In the genomic region with DNA sequence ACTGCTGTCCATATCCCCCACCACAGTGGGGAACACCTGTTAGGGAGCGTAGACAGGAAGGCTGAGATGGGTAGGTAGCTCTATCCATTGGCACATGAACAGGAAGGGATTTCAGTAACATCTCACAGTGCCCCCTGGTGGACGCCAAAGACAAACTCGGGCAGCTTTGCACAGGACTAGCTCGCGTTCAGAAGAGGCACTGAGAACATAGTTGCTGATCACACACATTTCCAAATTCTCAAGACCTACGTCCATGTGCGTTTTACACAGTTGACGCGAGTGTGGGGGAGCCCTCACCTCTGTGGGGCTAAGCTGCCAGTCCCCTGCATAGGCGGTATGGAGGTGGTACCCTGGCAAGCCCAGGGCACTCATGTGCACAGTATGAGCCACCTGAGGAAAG, we compare ENCODE assay signal across 8 mouse cellular contexts. TPM values are rescaled to one million over a fixed set of nuclear protein-coding genes. Genes with fewer than 3 reads are reported as not detected.
DNase-seq lines count a peak whose midpoint lies in the region; ATAC-seq and TF ChIP-seq lines count a peak whose summit lies in the region.

No protein-coding gene starts in this region.

- intact Hi-C loops in gastrocnemius, postnatal 36 days (cut with DNase I): loop anchor here (2.0 kb wide), 2 partner anchors 56 to 102 kb away; no protein-coding TSS in a partner anchor
- intact Hi-C loops in left cerebral cortex, postnatal 36 days (cut with DNase I): loop anchor here (2.0 to 5.0 kb wide), 3 partner anchors 56 to 102 kb away; partner anchors contain the start of genes Mpz and Sdhc

- no peaks in the 10 kb centered on the region for H3K27me3 ChIP-seq in intestine, postnatal 0 days (replicated peaks; ENCODE audit: control insufficient read depth, insufficient read depth, low read length)
- H3K27me3 ChIP-seq in midbrain, embryonic 10.5 days (ENCODE audit: low read depth, poor library complexity, severe bottlenecking): no peaks in the 10 kb centered on the region

- no peak overlapping the region for H3K9ac ChIP-seq in intestine, postnatal 0 days (ENCODE audit: low read depth, low read length)

- H3K4me2 ChIP-seq in intestine, postnatal 0 days (replicated peaks; ENCODE audit: low read depth): peak overlapping the region; percentile 85

- DNase-seq in adrenal gland, adult 8-10 months: peak; percentile 78
- DNase-seq in embryo, embryonic 11.5 days (ENCODE audit: low read depth, low spot score): peak; percentile 76
- peak; percentile 76 to 78 for DNase-seq in gastrocnemius, postnatal 36 days
- peak; percentile 86 to 89 for DNase-seq in left cerebral cortex, postnatal 36 days (ENCODE audit: low spot score in 2 of 2)
- DNase-seq in midbrain, embryonic 10.5 days (ENCODE audit: low spot score): peak; percentile 88
- DNase-seq in right cerebral cortex, postnatal 4 days: peak; percentile 95
- DNase-seq in yolk sac, embryonic 10.5 days (ENCODE audit: low spot score): peak; percentile 69

- no peak overlapping the region for H3K4me3 ChIP-seq in intestine, postnatal 0 days (ENCODE audit: low read depth, low read length)
- H3K4me3 ChIP-seq in midbrain, embryonic 10.5 days: peak overlapping the region; percentile 66

- TF ChIP-seq CTCF in intestine, postnatal 0 days (IDR thresholded peaks at IDR 0.05; ENCODE audit: low read depth): peak; percentile 93

- ATAC-seq in intestine, postnatal 0 days: 0 out of 2 replicates have a peak, but pooled peaks have one; percentile 19

- H3K9me3 ChIP-seq in intestine, postnatal 0 days (ENCODE audit: control insufficient read depth): no peaks in the 10 kb centered on the region
- H3K9me3 ChIP-seq in midbrain, embryonic 10.5 days (replicated peaks): no peaks in the 10 kb centered on the region

- H3K4me1 ChIP-seq in intestine, postnatal 0 days (replicated peaks; ENCODE audit: control insufficient read depth, insufficient read depth, low read length): peaks cover 10% of the 10 kb centered on the region
- H3K4me1 ChIP-seq in midbrain, embryonic 10.5 days: peaks cover 19% of the 10 kb centered on the region

- H3K36me3 ChIP-seq in intestine, postnatal 0 days (ENCODE audit: control insufficient read depth, insufficient read depth): peaks cover 33% of the 10 kb centered on the region
- peaks cover 29% of the 10 kb centered on the region for H3K36me3 ChIP-seq in midbrain, embryonic 10.5 days

- WGBS in intestine, postnatal 0 days: 8% methylated on average over 10 of the region's 10 CpGs
- WGBS in midbrain, embryonic 10.5 days: 11% methylated on average over 10 of the region's 10 CpGs

- H3K27ac ChIP-seq in intestine, postnatal 0 days (ENCODE audit: low read depth, low read length): no peak overlapping the region
- no peak overlapping the region for H3K27ac ChIP-seq in midbrain, embryonic 10.5 days (replicated peaks)

RNA-seq across cellular contexts. Expression of gene Tomm40l, which starts 1.4 kb away (rescaled TPM):
- 10 to 100 TPM; 39.1 to 49.2 (median 46.0) TPM for total RNA-seq in adrenal gland, adult 8-10 months (2022)
- 10 to 100 TPM; 52.0 to 54.8 TPM for total RNA-seq in gastrocnemius, postnatal 36 days (2021)
- polyA plus RNA-seq in intestine, postnatal 0 days (2015; fragmentation: Nextera tagmentation; extraction: Ambion mirVana): 14.7 and 16.5 TPM in 2 replicates
- total RNA-seq in left cerebral cortex, postnatal 36 days (2021): 10 to 100 TPM; 81.7 to 86.7 TPM
- polyA plus RNA-seq in midbrain, embryonic 10.5 days (2016; fragmentation: Nextera tagmentation; extraction: Ambion mirVana): 32.2 and 34.7 TPM in 2 replicates

RNA-seq across cellular contexts. Expression of gene Apoa2, which starts 4.0 kb away (rescaled TPM):
- 1 to 10 TPM; 2.0 to 6.4 (median 4.3) TPM for total RNA-seq in adrenal gland, adult 8-10 months (2022)
- 1 to 10 TPM in 1 of 2 experiments, not detected in 1; 1.7 TPM for total RNA-seq in gastrocnemius, postnatal 36 days (2021)
- 9.2 and 14.1 TPM in 2 replicates for polyA plus RNA-seq in intestine, postnatal 0 days (2015; fragmentation: Nextera tagmentation; extraction: Ambion mirVana)
- 1 to 10 TPM; 1.8 to 2.3 TPM for total RNA-seq in left cerebral cortex, postnatal 36 days (2021)
- polyA plus RNA-seq in midbrain, embryonic 10.5 days (2016; fragmentation: Nextera tagmentation; extraction: Ambion mirVana): 4.1 and 4.4 TPM in 2 replicates

RNA-seq across cellular contexts. Expression of gene Nr1i3, which starts 7.1 kb away (rescaled TPM):
- total RNA-seq in adrenal gland, adult 8-10 months (2022): under 1 TPM in 2 of 4 experiments, not detected in 2; 0.13 to 0.15 TPM
- total RNA-seq in gastrocnemius, postnatal 36 days (2021): not detected
- polyA plus RNA-seq in intestine, postnatal 0 days (2015; fragmentation: Nextera tagmentation; extraction: Ambion mirVana): 30.9 and 38.9 TPM in 2 replicates
- under 1 TPM in 1 of 2 experiments, not detected in 1; 0.17 TPM for total RNA-seq in left cerebral cortex, postnatal 36 days (2021)
- 0.28 and 0.36 TPM in 2 replicates for polyA plus RNA-seq in midbrain, embryonic 10.5 days (2016; fragmentation: Nextera tagmentation; extraction: Ambion mirVana)

RNA-seq across cellular contexts. Expression of gene Fcer1g, which starts 13.3 kb away (rescaled TPM):
- total RNA-seq in adrenal gland, adult 8-10 months (2022): 10 to 100 TPM; 21.8 to 34.4 (median 28.3) TPM
- total RNA-seq in gastrocnemius, postnatal 36 days (2021): 1 to 10 TPM; 2.5 to 4.9 TPM
- 47.7 and 54.0 TPM in 2 replicates for polyA plus RNA-seq in intestine, postnatal 0 days (2015; fragmentation: Nextera tagmentation; extraction: Ambion mirVana)
- 10 to 100 TPM; 13.5 to 13.8 TPM for total RNA-seq in left cerebral cortex, postnatal 36 days (2021)
- 12.7 and 21.1 TPM in 2 replicates for polyA plus RNA-seq in midbrain, embryonic 10.5 days (2016; fragmentation: Nextera tagmentation; extraction: Ambion mirVana)

RNA-seq across cellular contexts. Expression of gene Pcp4l1, which starts 24.8 kb away (rescaled TPM):
- 10 to 100 TPM; 55.7 to 66.0 (median 59.2) TPM for total RNA-seq in adrenal gland, adult 8-10 months (2022)
- 10 to 100 TPM; 48.8 to 49.5 TPM for total RNA-seq in gastrocnemius, postnatal 36 days (2021)
- 29.1 and 29.9 TPM in 2 replicates for polyA plus RNA-seq in intestine, postnatal 0 days (2015; fragmentation: Nextera tagmentation; extraction: Ambion mirVana)
- 100 to 1,000 TPM in 1 of 2 experiments, 10 to 100 TPM in 1; 95.1 to 123 TPM for total RNA-seq in left cerebral cortex, postnatal 36 days (2021)
- 26.7 and 35.9 TPM in 2 replicates for polyA plus RNA-seq in midbrain, embryonic 10.5 days (2016; fragmentation: Nextera tagmentation; extraction: Ambion mirVana)
